Comparison of ENCODE assay signal across 37 mouse cellular contexts in genomic region chr6:127902559-127902958, GRCm38 (mm10). TPM values are rescaled to one million over a fixed set of nuclear protein-coding genes. Genes with fewer than 3 reads are reported as not detected.
A peak's percentile ranks its signal among the peaks of the same experiment; 100 is the strongest.
DNase-seq lines count a peak whose midpoint lies in the region; ATAC-seq and TF ChIP-seq lines count a peak whose summit lies in the region.
"Had no signal": no experiment of that assay in that cellular context is flagged by ENCODE, and none has a peak within 500 bp of the region (broad histone marks: within the 10 kb centered on the region; RNA-seq: fewer than 3 reads in every experiment).

No protein-coding gene starts in this region.

- intact Hi-C loops in left cerebral cortex, postnatal 4 days (cut with DNase I) = no loop called here
- intact Hi-C loops in left cerebral cortex, postnatal 25 days (cut with DNase I) = loop anchor here (1.0 to 5.0 kb wide), 3 partner anchors 44 to 133 kb away; partner anchors contain the start of gene Prmt8

- H3K9ac ChIP-seq in intestine, postnatal 0 days (ENCODE audit: low read depth, low read length) = no peak overlapping the region
- H3K9ac ChIP-seq: embryonic facial prominence, embryonic 15.5 days; forebrain, embryonic 12.5 days; forebrain, postnatal 0 days; heart, embryonic 13.5 days; hindbrain, embryonic 14.5 days; kidney, embryonic 15.5 days; limb, embryonic 15.5 days; liver, embryonic 13.5 days; neural tube, embryonic 15.5 days had no signal

- no peaks in the 10 kb centered on the region for H3K27me3 ChIP-seq in intestine, postnatal 0 days (replicated peaks; ENCODE audit: control insufficient read depth, insufficient read depth, low read length)
- H3K27me3 ChIP-seq: embryonic facial prominence, embryonic 15.5 days; forebrain, embryonic 12.5 days; heart, embryonic 13.5 days; kidney, embryonic 15.5 days; limb, embryonic 15.5 days; liver, embryonic 13.5 days; neural tube, embryonic 15.5 days had no signal

- no peak overlapping the region for H3K4me3 ChIP-seq in intestine, postnatal 0 days (ENCODE audit: low read depth, low read length)
- H3K4me3 ChIP-seq: embryonic facial prominence, embryonic 10.5 days; embryonic facial prominence, embryonic 15.5 days; forebrain, embryonic 12.5 days; gastrocnemius, adult 2 months; heart, adult 2 months; heart, embryonic 13.5 days; kidney, embryonic 15.5 days; limb, embryonic 10.5 days; limb, embryonic 15.5 days; liver, embryonic 13.5 days; neural tube, embryonic 15.5 days had no signal

- 77% methylated on average over 8 of the region's 8 CpGs for WGBS in intestine, postnatal 0 days

- H3K9me3 ChIP-seq in intestine, postnatal 0 days (ENCODE audit: control insufficient read depth) = no peaks in the 10 kb centered on the region
- H3K9me3 ChIP-seq: embryonic facial prominence, embryonic 10.5 days; embryonic facial prominence, embryonic 15.5 days; forebrain, embryonic 12.5 days; kidney, embryonic 15.5 days; limb, embryonic 15.5 days; neural tube, embryonic 15.5 days had no signal

- H3K27ac ChIP-seq in intestine, postnatal 0 days (ENCODE audit: low read depth, low read length) = no peak overlapping the region
- H3K27ac ChIP-seq: embryonic facial prominence, embryonic 10.5 days; embryonic facial prominence, embryonic 15.5 days; forebrain, embryonic 12.5 days; gastrocnemius, adult 2 months; heart, adult 2 months; heart, embryonic 13.5 days; hindbrain, embryonic 14.5 days; kidney, embryonic 15.5 days; limb, embryonic 10.5 days; limb, embryonic 15.5 days; liver, embryonic 13.5 days; macrophage; neural tube, embryonic 15.5 days; stomach, postnatal 0 days had no signal

- DNase-seq in left cerebral cortex, adult 11 months (ENCODE audit: low spot score) = peak; percentile 48
- DNase-seq in left cerebral cortex, postnatal 4 days = no peak
- DNase-seq in right cerebral cortex, postnatal 25 days = peak; percentile 60
- no peak for DNase-seq in right cerebral cortex, postnatal 4 days
- DNase-seq in left cerebral cortex, postnatal 25 days (ENCODE audit: low spot score in 2 of 2) = peak; percentile 39 to 96
- no peak for DNase-seq in heart, adult 8-10 months (ENCODE audit: low spot score)
- DNase-seq: adrenal gland, postnatal 14 days; cerebellum, adult 11-12 months; cerebellum, postnatal 10 days; forebrain, postnatal 0 days; gastrocnemius, adult 2 months; gastrocnemius, postnatal 36 days; heart, adult 2 months; heart, postnatal 10 days; kidney, adult 18-20 months; kidney, postnatal 25 days; liver, embryonic 13.5 days; lung, adult 2 months; lung, postnatal 10 days; midbrain, embryonic 14.5 days; thymus, adult 2 months; thymus, postnatal 36 days had no signal

- H3K4me1 ChIP-seq in intestine, postnatal 0 days (replicated peaks; ENCODE audit: control insufficient read depth, insufficient read depth, low read length) = no peaks in the 10 kb centered on the region
- H3K4me1 ChIP-seq: embryonic facial prominence, embryonic 10.5 days; embryonic facial prominence, embryonic 15.5 days; forebrain, embryonic 12.5 days; limb, embryonic 10.5 days; limb, embryonic 15.5 days; liver, embryonic 13.5 days had no signal

- TF ChIP-seq CTCF in intestine, postnatal 0 days (IDR thresholded peaks at IDR 0.05; ENCODE audit: low read depth) = no peak

- ATAC-seq in intestine, postnatal 0 days = no peak
- ATAC-seq: forebrain, postnatal 0 days had no signal

- H3K36me3 ChIP-seq in intestine, postnatal 0 days (ENCODE audit: control insufficient read depth, insufficient read depth) = no peaks in the 10 kb centered on the region
- H3K36me3 ChIP-seq: embryonic facial prominence, embryonic 10.5 days; forebrain, embryonic 12.5 days; kidney, embryonic 15.5 days; limb, embryonic 10.5 days; limb, embryonic 15.5 days; liver, embryonic 13.5 days; neural tube, embryonic 15.5 days had no signal

- no peak overlapping the region for H3K4me2 ChIP-seq in intestine, postnatal 0 days (replicated peaks; ENCODE audit: low read depth)
- H3K4me2 ChIP-seq: embryonic facial prominence, embryonic 15.5 days; forebrain, embryonic 12.5 days; heart, embryonic 13.5 days; hindbrain, embryonic 14.5 days; kidney, embryonic 15.5 days; limb, embryonic 15.5 days; liver, embryonic 13.5 days; neural tube, embryonic 15.5 days had no signal

RNA-seq across cellular contexts. Expression of gene Tspan11, which starts 15.2 kb away (rescaled TPM):
- 10 to 100 TPM in 1 of 2 experiments, 1 to 10 TPM in 1; 6.6 to 10.2 TPM for total RNA-seq in left cerebral cortex, postnatal 4 days (2021)
- 1 to 10 TPM; 8.9 to 9.0 TPM for total RNA-seq in left cerebral cortex, postnatal 25 days (2021)
- total RNA-seq in heart, adult 8-10 months (2022) = 1 to 10 TPM in 1 of 4 experiments, under 1 TPM in 3; 0.79 to 1.7 (median 0.82) TPM
- 2.7 and 3.8 TPM in 2 replicates for polyA plus RNA-seq in intestine, postnatal 0 days (2015; fragmentation: Nextera tagmentation; extraction: Ambion mirVana)
- total RNA-seq: hematopoietic stem cell, adult 5-6 weeks; megakaryocyte-erythroid progenitor cell, adult 5-6 weeks; MEL had no signal
- polyA plus RNA-seq: macrophage had no signal

Comparison
In these comparisons a context has a peak if more than half of its experiments do, and no peak if none do; other contexts are left out.
1. DNase-seq: peak in left cerebral cortex, adult 11 months (single experiment), right cerebral cortex, postnatal 25 days (single experiment) and left cerebral cortex, postnatal 25 days (2 of 2); none in left cerebral cortex, postnatal 4 days (single experiment), right cerebral cortex, postnatal 4 days (single experiment) and heart, adult 8-10 months (single experiment).